Mouse (Mus musculus) CH12.LX (cell line): ENCODE data around the gene Kank4.

ENCODE experiments used
- CTCF ChIP-seq, 2 experiments: IDR thresholded peaks in 1 of 2; conservative IDR thresholded peaks in 1 of 2; 2 replicates each; pipeline ENCODE4 v1.5.1; 2011 to 2012; ENCODE audit warnings: low read depth in 2 of 2, low read length in 2 of 2, improper control_type of control experiment in 1 of 2, inconsistent platforms in 1 of 2, mild to moderate bottlenecking in 1 of 2, moderate library complexity in 1 of 2
- ELF1 ChIP-seq: IDR thresholded peaks from 2 replicates; pipeline ENCODE4 v1.6.1; 2014; ENCODE audit warnings: low read depth, mild to moderate bottlenecking, inconsistent platforms, low read length, improper control_type of control experiment
- EP300 ChIP-seq: IDR thresholded peaks from 2 replicates; pipeline ENCODE4 v1.6.1; 2011; ENCODE audit warnings: low read length, improper control_type of control experiment
- GABPA ChIP-seq: IDR thresholded peaks from 2 replicates; pipeline ENCODE4 v1.6.1; 2012; ENCODE audit warnings: low read depth, low read length, improper control_type of control experiment, inconsistent platforms; ENCODE audit not compliant: insufficient replicate concordance
- MAX ChIP-seq: IDR thresholded peaks from 2 replicates; pipeline ENCODE4 v1.6.1; 2011; ENCODE audit warnings: low read length, improper control_type of control experiment
- POLR2A ChIP-seq: IDR thresholded peaks from 2 replicates; pipeline ENCODE4 v1.6.1; 2011; ENCODE audit warnings: low read depth, mild to moderate bottlenecking, improper control_type of control experiment, low read length
- TBP ChIP-seq: conservative IDR thresholded peaks from 2 replicates; pipeline ENCODE4 v1.6.1; 2011; ENCODE audit warnings: low read depth, low read length, improper control_type of control experiment
- USF2 ChIP-seq: conservative IDR thresholded peaks from 2 replicates; pipeline ENCODE4 v1.6.1; 2011; ENCODE audit warnings: low read depth, low read length, improper control_type of control experiment

DNA sequence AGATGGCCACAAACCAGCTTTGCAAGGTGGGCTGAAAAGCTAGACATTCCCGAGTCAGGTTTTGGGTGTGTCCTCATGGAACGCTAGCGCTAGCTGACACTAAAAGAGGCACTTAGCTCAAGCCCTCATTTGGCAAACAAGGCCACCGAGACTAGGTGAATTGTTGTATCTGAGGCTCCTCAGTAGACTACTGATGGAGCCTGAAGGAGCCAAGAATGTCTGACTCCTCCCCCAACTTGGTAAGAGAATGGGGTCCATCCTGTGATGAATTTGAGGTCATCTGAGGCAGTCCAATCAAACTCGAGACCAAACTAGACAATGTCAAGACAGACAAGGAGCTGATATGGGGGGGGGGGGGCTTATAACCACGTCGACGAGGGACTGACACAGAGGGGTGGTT, 31.5 kb downstream of the Kank4 start:
- TF ChIP-seq GABPA (no peak), POLR2A (no peak), EP300 (no peak), TBP (no peak), ELF1 (no peak), MAX (no peak), CTCF (conservative IDR thresholded peaks at IDR 0.05 in 1 of 2, IDR thresholded peaks at IDR 0.05 in 1 of 2; ENCODE audit: low read depth in 2 of 2, low read length in 2 of 2) (no peak), USF2 (no peak)
